Mouse (Mus musculus): ENCODE data around the gene Cct5.

Cct5 gene

DNA sequence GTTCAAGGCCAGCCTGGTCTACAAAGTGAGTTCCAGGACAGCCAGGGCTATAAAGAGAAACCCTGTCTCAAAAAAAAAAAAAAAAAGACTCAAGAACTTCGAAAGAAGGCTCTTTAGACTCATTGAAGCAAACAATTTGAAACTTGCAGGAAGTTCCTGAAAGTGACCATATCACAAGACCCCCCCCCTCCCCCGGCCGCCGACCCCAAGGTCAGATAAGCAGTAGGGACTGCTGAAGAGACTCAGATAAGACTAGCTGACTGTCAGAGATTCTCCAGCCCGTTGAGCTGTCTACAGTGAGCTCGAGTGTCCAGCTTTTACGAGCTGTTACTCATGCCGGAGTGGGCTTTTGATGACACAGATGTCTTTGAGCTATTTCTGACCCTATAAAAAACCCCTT, 38.8 kb downstream of the Cct5 start:
- DNase-seq = no peak

DNA sequence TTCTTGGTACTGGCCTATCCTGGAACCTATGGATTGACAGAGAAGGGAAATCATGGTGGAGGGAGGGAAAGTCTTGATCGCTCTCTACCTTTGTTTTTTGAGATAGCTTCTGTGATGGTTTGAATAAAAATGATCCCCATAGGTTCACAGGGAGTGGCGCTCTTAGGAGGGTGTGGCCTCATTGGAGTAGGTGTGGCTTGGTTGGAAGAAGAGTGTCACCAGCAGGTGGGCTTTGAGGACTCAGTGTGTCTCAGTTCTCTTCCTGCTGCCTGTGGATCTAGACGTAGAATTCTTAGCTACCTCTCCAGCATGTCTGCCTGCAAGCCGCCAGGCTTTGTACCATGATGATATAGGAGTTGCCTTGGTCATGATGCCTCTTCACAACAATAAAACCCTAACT, 39.6 kb downstream of the Cct5 start:
- DNase-seq = no peak

DNA sequence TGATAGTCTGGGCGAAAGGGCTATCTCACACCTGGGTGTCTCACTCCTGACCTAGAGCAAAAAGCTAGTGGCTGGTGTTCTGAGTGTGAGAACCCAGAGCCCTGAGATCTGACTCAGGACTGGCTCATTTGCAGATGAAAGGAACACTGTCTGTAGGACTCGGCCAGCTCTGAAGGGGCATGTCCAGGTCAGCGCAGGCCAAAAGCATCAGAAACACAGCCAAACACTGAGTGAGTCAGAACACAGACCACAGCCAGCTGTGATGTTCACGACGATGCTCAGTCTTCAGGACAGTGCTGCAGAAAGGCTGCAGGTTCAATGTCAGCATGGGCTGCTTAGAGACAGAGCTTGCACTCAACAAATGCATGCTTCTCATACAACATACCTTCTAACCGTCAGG, 40.2 kb downstream of the Cct5 start:
- DNase-seq = no peak

DNA sequence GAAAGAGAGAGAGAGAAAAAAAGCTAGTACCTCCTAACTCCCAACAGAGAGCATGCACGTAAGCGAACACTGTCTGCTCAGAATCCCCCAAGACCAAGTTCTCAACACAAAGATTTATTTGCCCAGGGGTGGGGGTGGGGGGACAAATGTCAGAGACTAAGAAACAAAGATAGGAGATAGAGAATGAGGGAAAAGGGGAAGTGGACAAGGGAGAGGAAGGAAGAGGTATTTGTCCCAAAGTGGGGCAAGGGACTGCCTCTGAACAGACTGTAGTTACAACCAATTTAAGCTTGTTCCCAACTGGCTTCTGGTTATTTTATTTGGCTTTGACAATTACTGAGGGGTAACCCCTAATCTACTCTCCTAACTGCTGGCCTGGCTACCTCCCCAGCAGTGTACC, 46.7 kb downstream of the Cct5 start:
- DNase-seq = no peak

DNA sequence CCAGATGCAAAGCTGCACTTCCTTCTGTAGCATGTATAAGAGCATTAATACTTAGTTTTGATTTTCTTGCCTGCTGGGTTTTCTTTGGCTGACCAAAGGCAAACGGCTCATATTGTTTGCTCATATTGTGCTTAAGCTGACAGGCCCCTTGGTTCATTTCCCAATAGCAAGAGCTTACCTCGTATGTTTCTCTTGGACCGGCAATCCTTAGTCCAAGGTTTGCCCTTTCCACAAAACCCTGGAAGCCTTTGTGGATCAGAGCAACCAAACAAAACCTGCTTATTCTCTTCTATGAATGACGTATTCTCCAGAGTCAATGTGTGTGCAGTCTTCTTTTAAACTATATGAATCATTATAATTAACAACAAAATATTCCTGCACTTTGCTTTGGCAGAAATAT, 51.2 kb downstream of the Cct5 start:
- no peak for DNase-seq

DNA sequence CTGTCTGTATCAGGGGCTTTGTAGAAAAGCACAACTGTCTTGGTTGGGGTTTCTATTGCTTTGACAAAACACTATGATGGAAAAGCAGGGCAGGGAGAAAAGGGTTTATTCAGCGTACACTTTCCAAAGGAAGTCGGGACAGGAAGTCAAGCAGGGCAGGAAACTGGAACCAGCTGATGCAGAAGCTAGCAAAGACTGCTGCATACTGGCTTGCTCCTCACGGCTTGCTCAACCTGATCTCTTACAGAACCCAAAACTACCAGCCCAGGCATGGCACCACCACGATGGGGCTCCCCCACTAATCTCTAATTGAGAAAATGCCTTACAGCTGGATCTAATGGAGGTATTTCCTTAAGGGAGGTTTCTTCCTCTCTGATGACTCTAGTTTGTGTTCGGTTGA, 54.2 kb downstream of the Cct5 start:
- no peak for DNase-seq

DNA sequence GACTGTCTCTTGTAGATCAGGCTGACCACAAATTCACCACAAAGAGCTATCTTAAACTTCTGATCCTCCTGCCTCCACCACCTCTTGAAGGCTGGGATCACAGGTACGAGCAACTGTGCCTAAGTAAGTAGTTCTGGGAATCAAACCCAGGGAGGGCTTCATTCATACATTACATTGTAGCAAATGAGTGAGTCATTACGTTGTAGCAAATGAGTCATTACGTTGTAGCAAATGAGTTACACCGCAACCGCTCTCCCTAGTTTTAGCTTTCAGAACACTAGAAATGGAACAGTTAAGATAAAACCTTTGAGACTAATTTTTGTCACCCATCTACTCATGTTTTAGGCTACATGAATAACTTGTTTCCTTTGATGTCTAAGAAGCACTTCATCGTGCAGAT, 55.3 kb downstream of the Cct5 start:
- no peak for DNase-seq

DNA sequence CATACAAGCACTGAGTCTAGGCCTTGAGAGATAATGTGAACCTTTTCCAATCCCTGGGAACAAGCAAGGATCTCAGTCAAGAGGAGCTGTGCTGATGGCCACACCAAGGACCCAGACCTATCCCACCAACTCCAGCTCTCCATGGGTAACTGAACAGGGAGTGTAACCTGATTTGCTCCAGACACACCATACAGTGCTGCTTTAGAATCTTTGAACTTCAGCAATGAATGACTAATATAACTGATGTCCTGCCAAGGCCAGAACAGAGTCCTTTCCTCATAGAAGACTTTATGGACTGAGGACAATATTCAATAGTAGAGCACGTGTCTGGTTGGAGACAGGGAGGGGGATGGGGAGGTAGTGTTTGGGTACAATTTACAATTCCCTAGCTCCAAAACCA, 56.5 kb downstream of the Cct5 start:
- no peak for DNase-seq

DNA sequence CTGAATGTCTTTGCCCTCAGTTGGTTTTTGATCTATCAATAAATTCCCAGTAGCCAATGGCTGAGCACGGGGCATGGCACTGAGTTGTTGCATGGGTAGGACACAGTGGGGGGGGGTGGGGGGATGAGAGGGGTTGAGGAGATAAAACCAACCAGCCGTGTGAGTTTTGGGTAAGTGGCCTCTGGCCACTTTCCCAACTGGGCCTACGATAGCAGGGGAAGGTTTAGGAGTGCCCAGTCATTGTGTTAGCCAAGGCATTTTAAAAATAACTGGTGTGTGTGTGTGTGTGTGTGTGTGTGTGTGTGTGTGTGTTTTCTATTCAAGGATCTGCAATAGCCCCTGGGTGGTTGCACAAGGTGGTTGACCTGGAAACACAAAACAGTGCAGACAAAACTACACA, 58.4 kb downstream of the Cct5 start:
- no peak for DNase-seq

DNA sequence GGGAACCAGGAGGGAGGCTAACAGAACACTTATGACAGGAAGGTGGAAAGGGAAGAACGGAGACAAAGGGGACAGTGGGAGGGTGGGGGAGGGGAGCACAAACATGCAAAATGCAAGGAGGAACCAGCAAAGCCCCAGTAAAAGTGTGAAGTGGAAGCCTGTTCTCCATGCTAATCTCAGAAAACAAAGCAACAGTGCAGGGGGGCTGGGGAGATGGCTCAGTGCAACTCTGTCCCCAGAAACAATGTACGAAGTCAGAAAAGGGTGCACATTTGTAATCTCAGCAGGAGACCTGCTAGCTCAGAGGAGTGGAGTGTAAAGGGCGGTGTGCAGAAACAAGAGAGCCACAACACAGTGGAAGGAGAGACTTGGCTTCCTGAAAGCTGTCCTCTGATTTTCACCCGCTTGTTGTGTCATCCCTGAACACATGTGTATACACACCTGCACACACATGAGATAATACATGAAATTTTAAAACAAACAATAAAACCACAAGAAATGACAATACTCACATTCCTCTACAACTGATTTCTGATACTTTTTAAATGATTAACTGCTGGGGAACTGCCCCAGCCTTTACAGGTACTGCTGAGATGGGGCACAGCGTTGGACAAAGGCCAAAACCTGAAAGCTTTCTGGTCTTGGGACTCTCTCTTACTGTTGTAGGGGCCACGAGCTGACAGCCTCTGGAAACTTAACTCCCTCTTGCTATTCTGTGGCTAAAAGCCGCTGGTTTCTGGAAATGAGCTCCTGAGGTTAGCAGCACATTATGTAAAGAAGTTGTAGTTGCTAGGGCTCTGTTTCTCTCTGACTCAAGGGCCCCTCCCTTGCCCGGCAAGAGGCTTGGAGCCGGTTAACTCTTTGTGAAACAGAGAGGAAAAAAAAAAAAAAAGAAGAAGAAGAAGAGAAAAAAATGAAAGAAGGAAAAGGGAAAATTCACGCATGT, 59.3 kb downstream of the Cct5 start:
- DNase-seq = no peak
